14 mouse cellular contexts compared by ENCODE assay signal in the genomic region with DNA sequence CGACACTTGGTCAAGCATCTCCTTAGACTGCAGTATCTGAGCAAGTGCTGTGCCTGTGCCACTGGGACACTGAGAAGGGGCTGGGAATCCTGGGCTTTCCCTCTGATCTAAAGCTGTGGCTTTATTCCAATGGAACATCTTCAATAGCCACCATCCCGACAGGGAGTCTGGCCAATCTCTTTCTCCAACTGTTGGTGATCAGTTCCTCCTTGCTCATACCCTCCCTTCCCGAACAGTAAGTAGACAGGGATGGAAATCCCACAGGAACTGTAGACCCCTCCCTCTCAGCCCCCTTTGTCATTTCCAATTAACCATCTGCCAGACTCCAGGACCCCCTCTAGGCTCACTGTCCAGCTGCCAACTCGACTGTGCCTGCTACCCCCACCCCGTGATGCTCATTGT. TPM values are rescaled to one million over a fixed set of nuclear protein-coding genes. Genes with fewer than 3 reads are reported as not detected.
DNase-seq lines count a peak whose midpoint lies in the region; ATAC-seq and TF ChIP-seq lines count a peak whose summit lies in the region.
"Had no signal": no experiment of that assay in that cellular context is flagged by ENCODE, and none has a peak within 500 bp of the region (broad histone marks: within the 10 kb centered on the region; RNA-seq: fewer than 3 reads in every experiment).

No protein-coding gene starts in this region.

- DNase-seq in left cerebral cortex, adult 2 months (ENCODE audit: extremely low spot score in 1 of 2, low spot score in 2 of 2): no peak
- no peak for DNase-seq in left cerebral cortex, adult 9 months (ENCODE audit: low spot score in 2 of 2)
- peak; percentile 75 for DNase-seq in forebrain, embryonic 14.5 days (ENCODE audit: low spot score)
- DNase-seq in midbrain, embryonic 10.5 days (ENCODE audit: low spot score): peak; percentile 26
- peak; percentile 79 for DNase-seq in retina, embryonic 14.5 days (ENCODE audit: low spot score)
- DNase-seq in heart, postnatal 25 days (ENCODE audit: low spot score): no peak
- DNase-seq: lung, postnatal 36 days had no signal

- ATAC-seq in forebrain, embryonic 14.5 days: peak; percentile 80
- no peak for ATAC-seq in megakaryocyte progenitor cell, adult 5-6 weeks (replicated peaks; ENCODE audit: poor library complexity)
- ATAC-seq: CD4-positive, CD25-positive, alpha-beta regulatory T cell, adult 4 months; inflammation-experienced regulatory T-cells, adult 6 months had no signal

- H3K9me3 ChIP-seq in forebrain, embryonic 14.5 days (replicated peaks; ENCODE audit: control insufficient read depth, low read length): no peaks in the 10 kb centered on the region
- no peaks in the 10 kb centered on the region for H3K9me3 ChIP-seq in midbrain, embryonic 10.5 days (replicated peaks)
- H3K9me3 ChIP-seq: embryonic facial prominence, embryonic 13.5 days; heart, embryonic 12.5 days had no signal

- no peak overlapping the region for H3K4me2 ChIP-seq in forebrain, embryonic 14.5 days (ENCODE audit: low read length)
- H3K4me2 ChIP-seq: embryonic facial prominence, embryonic 13.5 days; heart, embryonic 12.5 days had no signal

- H3K9ac ChIP-seq in forebrain, embryonic 14.5 days (ENCODE audit: low read length): no peak overlapping the region
- H3K9ac ChIP-seq: embryonic facial prominence, embryonic 13.5 days; heart, embryonic 12.5 days; liver, embryonic 14.5 days had no signal

- peaks cover 48% of the 10 kb centered on the region for H3K4me1 ChIP-seq in forebrain, embryonic 14.5 days (ENCODE audit: control insufficient read depth, insufficient read depth, low read length)
- peaks cover 75% of the 10 kb centered on the region for H3K4me1 ChIP-seq in midbrain, embryonic 10.5 days

- peak overlapping the region; percentile 61 for H3K27ac ChIP-seq in left cerebral cortex, adult 2 months
- H3K27ac ChIP-seq in forebrain, embryonic 14.5 days (ENCODE audit: low read depth, low read length): peak overlapping the region; percentile 58; the same call in 1 of the 2 replicates
- H3K27ac ChIP-seq in midbrain, embryonic 10.5 days (replicated peaks): peak overlapping the region; percentile 68
- H3K27ac ChIP-seq: embryonic facial prominence, embryonic 13.5 days; liver, embryonic 14.5 days; stomach, postnatal 0 days had no signal

- 5% methylated on average over 5 of the region's 5 CpGs for WGBS in forebrain, embryonic 14.5 days
- WGBS in midbrain, embryonic 10.5 days: 11% methylated on average over 5 of the region's 5 CpGs

- H3K36me3 ChIP-seq in forebrain, embryonic 14.5 days (ENCODE audit: control insufficient read depth, insufficient read depth, low read length): no peaks in the 10 kb centered on the region
- H3K36me3 ChIP-seq in midbrain, embryonic 10.5 days: no peaks in the 10 kb centered on the region
- H3K36me3 ChIP-seq: embryonic facial prominence, embryonic 13.5 days; heart, embryonic 12.5 days had no signal

- H3K4me3 ChIP-seq in left cerebral cortex, adult 2 months: no peak overlapping the region
- H3K4me3 ChIP-seq in forebrain, embryonic 14.5 days (ENCODE audit: low read depth, low read length): no peak overlapping the region
- peak overlapping the region; percentile 20; the same call in 1 of the 2 replicates for H3K4me3 ChIP-seq in midbrain, embryonic 10.5 days
- H3K4me3 ChIP-seq: embryonic facial prominence, embryonic 13.5 days; heart, embryonic 12.5 days had no signal

- intact Hi-C loops in left cerebral cortex, adult 2 months (cut with DNase I): no loop called here
- intact Hi-C loops in heart, postnatal 25 days (cut with DNase I): no loop called here

- H3K27me3 ChIP-seq in forebrain, embryonic 14.5 days (replicated peaks; ENCODE audit: control insufficient read depth, insufficient read depth, low read length): no peaks in the 10 kb centered on the region
- H3K27me3 ChIP-seq in midbrain, embryonic 10.5 days (ENCODE audit: low read depth, poor library complexity, severe bottlenecking): no peaks in the 10 kb centered on the region
- H3K27me3 ChIP-seq: embryonic facial prominence, embryonic 13.5 days; heart, embryonic 12.5 days had no signal

- TF ChIP-seq CTCF in left cerebral cortex, adult 2 months (IDR thresholded peaks at IDR 0.05): no peak

RNA-seq across cellular contexts. Expression of a gene that starts 11.6 kb away (rescaled TPM):
- 100 to 1,000 TPM; 539 to 570 TPM for total RNA-seq in left cerebral cortex, adult 2 months (2021)
- polyA plus RNA-seq in forebrain, embryonic 14.5 days (2014; fragmentation: Nextera tagmentation; extraction: Ambion mirVana): 19.7 and 26.2 TPM in 2 replicates
- polyA plus RNA-seq in midbrain, embryonic 10.5 days (2016; fragmentation: Nextera tagmentation; extraction: Ambion mirVana): 11.3 and 16.8 TPM in 2 replicates
- 2.0 and 3.3 TPM in 2 replicates for total RNA-seq in megakaryocyte progenitor cell, adult 5-6 weeks (2015)
- 2.2 and 3.8 TPM in 2 replicates for total RNA-seq in megakaryocyte progenitor cell, adult 5-6 weeks (2017)
- 10 to 100 TPM; 26.6 to 31.3 TPM for total RNA-seq in heart, postnatal 25 days (2021)

Comparison
In these comparisons a context has a peak if more than half of its experiments do, and no peak if none do; other contexts are left out.
1. DNase-seq: peak in forebrain, embryonic 14.5 days (single experiment), midbrain, embryonic 10.5 days (single experiment) and retina, embryonic 14.5 days (single experiment); none in left cerebral cortex, adult 2 months (0 of 2), left cerebral cortex, adult 9 months (0 of 2) and heart, postnatal 25 days (single experiment).
2. RNA of a gene that starts 11.6 kb away (total RNA-seq): 539 to 570 TPM in left cerebral cortex, adult 2 months; 26.6 to 31.3 TPM in heart, postnatal 25 days and 2.0 to 3.8 TPM in megakaryocyte progenitor cell, adult 5-6 weeks; every median in the first group is over 10 times any median in the second.
3. Peak in every context shown above with its lines, with median percentiles within 50 percentile points of each other: H3K27ac ChIP-seq.